Mouse (Mus musculus): Measurements from ENCODE around the gene Tmem88.
"Not testable (repeated sequence)": the region's sequence is repeated elsewhere in the genome, so short reads cannot be mapped to it uniquely, and the experiment has no call there.

Gene Tmem88

DNA sequence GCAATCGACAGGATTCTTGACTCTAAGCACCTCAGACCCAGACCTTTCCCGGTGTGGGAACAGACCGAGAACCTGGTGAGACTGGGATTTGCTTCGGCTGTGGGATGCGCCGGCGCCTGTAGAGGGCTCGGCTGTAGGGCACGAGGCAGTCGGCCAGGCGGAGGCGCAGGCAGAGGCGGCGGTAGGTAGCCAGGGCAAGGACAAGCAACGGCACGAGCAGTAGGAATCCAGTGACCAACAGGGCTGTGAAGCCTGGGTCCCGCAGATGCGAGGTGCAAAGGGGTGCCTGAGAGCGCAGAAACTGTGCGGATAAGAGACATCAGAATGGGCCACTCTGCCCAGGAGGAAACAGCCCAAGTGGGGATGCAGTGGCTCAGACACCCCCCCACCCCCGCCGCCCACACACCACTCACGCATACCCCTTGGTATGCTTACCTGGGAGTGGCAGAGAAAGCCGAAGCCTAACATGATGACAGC is 415 bp downstream of the Tmem88 start:
- in situ Hi-C loops (cut with MboI; ENCODE audit: low pct_unique_long_range_greater_than_20kb in 1 of 2, low sequenced_read_pairs in 2 of 2, unreplicated experiment in 1 of 2): no loop called here

DNA sequence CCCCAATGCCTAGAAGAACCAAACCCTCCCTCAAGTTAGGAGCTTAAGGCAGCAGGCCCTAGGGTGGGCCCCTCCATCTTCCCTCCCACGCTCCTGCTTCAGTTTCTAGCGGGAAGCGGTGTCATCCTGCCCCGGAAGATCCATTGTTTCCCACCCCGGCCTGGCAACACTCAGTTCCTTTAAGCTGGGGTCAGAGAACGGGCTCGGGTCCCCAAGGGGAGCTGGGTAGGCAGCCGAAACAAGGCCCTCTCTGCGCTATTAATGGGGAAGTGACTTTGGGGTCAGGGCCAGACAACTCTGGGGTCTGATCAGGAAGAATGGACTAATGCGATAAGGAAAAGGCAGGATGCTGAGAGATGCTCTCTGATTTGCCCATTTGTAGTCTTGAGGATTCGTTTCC is 1.3 kb downstream of the Tmem88 start:
- in situ Hi-C loops (cut with MboI; ENCODE audit: low pct_unique_long_range_greater_than_20kb in 1 of 2, low sequenced_read_pairs in 2 of 2, unreplicated experiment in 1 of 2): no loop called here

DNA sequence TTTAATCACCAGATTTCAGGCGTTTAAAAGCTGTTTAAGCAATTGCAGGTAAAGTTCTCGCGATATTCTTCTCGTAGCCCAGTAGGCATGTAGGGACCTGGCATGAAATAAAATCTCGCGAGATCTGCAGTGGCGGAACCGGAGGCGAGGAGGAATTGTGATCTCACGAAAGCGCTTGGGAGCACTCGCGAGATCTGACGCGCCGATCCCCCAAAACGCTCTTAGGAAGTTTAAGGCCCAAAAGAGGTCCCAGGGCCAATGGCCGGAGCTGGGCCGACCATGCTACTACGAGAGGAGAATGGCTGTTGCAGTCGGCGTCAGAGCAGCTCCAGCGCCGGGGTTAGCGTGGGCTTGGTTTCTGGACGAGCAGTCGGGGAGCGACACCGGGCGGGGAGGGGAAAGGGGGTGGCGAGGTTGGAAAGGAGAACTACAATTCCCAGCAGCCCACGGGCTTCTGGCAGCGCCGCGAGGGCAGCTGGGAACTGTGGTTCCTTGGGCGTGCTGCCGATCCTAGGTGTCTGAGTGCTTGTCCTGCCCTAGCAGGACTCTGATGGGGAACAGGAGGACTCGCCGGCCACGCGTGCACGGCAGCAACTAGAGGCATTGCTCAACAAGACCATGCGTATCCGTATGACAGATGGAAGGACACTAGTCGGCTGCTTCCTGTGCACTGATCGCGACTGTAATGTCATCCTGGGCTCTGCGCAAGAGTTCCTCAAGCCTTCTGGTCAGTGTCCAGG is 2.2 kb downstream of the Tmem88 start:
- in situ Hi-C loops (cut with MboI; ENCODE audit: low pct_unique_long_range_greater_than_20kb in 1 of 2, low sequenced_read_pairs in 2 of 2, unreplicated experiment in 1 of 2): no loop called here

- in situ Hi-C loops (cut with MboI; ENCODE audit: low pct_unique_long_range_greater_than_20kb in 1 of 2, low sequenced_read_pairs in 2 of 2, unreplicated experiment in 1 of 2): not testable (repeated sequence)
Observed at GRCm38 (mm10) chr11:69395235-69395633, 2.8 kb downstream of the Tmem88 start, which contains the start of the genes Naa38 and Cyb5d1. Gene Naa38 (plus strand): TSS chr11:69395487. Gene Cyb5d1 (minus strand): TSS chr11:69395631.

DNA sequence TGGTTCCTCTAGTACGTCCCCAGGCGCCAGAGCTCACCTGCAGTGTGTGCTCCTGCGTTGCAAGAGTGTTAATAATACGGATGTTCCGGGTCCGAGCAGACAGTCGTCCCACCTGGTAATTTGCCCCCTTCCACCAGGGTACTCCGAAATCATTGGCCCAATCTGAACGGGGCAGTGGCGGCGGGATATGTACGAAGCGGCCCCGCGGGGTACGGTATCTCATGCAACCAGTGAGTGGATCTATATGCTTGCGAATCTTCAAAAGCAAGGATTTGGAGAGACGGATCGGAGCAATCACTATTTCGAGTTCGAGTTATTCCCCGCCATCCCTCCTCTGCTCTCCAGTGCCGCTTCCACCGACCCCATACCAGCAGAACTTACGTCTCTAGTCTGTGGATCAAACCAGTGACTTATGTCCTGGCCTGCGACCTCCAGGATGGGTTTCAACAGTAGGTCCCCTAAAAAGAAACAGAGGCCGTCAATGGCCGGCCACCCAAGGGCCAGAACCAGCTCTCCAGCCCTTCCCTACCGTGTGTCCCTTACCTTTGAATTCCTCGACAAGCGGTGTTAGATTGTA is 3.4 kb downstream of the Tmem88 start:
- in situ Hi-C loops (cut with MboI; ENCODE audit: low pct_unique_long_range_greater_than_20kb in 1 of 2, low sequenced_read_pairs in 2 of 2, unreplicated experiment in 1 of 2): not testable (repeated sequence)

DNA sequence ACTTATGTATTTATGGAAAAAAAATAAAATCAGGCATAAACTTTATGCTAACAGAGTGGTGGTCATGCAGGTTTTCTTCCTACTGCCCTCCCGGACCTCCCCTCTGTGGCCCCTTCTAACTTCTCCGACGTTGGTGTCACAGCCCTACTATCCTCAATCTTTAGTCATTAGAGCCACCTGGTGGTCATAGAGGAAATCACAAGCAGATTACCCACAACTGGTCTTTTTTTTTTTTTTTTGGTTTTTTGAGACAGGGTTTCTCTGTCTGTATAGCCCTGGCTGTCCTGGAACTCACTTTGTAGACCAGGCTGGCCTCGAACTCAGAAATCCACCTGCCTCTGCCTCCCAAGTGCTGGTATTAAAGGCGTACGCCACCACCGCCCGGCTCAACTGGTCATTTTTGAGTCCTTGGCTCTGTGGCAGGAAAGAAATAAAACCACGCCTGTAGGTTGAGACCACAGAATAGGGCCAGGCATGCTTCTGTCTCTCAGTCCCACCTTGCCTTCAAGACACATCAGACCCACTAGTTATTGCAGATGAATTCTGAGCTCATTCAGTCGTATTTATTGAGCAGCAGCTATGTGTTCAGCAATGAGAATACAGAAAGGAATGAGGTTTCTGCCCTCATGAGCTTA is 7.5 kb downstream of the Tmem88 start:
- in situ Hi-C loops (cut with MboI; ENCODE audit: low pct_unique_long_range_greater_than_20kb in 1 of 2, low sequenced_read_pairs in 2 of 2, unreplicated experiment in 1 of 2): no loop called here

DNA sequence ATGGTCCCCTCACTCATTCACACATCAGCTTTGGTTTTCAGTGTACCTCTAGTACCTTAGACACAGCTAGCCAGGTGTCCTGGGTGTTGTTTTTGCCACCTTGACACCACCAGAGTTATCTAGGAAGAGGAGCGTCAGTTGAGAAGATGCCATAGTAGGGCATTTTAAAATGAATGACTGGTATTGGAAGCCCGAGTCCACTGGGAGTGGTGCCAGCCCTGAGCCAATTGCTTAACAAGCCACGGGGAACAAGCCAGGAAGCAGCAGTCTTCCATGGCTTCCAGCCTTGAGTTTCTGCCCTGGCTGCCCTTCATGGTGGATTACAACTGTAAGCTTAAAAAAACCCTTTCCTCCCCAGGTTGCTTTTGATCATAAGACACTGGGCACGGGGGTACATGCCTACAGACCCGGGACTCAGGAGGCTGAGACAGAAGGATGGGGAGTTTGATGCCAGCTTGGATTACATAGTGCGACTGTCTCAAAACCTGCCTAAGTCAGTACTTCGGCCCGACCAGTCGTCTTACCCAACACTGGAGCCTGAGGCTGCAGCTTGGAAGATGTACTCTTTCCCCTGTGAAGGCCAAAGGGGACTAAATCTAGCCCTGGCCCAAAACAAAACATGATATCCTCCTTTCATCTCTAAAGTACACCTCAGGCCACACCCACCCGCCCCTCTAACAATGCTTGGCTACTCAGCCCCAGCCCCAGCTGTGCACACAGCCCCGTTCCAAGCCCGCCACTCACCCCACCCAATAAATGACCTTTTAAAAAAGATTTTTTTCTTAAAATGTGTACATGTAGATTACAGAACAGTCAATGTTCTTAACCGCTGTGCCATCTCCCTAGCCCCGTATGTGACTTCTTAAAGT is 8.3 kb downstream of the Tmem88 start:
- in situ Hi-C loops (cut with MboI; ENCODE audit: low pct_unique_long_range_greater_than_20kb in 1 of 2, low sequenced_read_pairs in 2 of 2, unreplicated experiment in 1 of 2): loop anchor here (5.0 to 10.0 kb wide), 2 partner anchors 115 to 122 kb away; no protein-coding TSS in a partner anchor

DNA sequence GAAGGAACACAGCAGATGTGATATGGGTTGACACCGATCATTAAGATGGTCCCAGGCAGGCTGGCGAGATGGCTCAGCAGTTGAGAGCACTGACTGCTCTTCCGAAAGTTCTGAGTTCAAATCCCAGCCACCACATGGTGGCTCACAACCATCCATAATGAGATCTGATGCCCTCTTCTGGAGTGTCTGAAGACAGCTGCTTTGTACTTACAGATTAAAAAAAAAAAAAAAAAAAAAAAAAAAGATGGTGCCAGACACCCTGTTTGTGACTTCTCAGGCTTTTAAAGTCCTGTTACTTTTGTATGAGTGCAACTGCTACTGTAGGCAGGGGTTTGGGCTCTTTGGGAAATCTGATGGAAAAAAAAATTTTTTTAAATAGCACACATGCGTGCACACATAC is 9.4 kb downstream of the Tmem88 start:
- in situ Hi-C loops (cut with MboI; ENCODE audit: low pct_unique_long_range_greater_than_20kb in 1 of 2, low sequenced_read_pairs in 2 of 2, unreplicated experiment in 1 of 2): loop anchor here (5.0 to 10.0 kb wide), 2 partner anchors 114 to 121 kb away; no protein-coding TSS in a partner anchor

- in situ Hi-C loops (cut with MboI; ENCODE audit: low pct_unique_long_range_greater_than_20kb in 1 of 2, low sequenced_read_pairs in 2 of 2, unreplicated experiment in 1 of 2): loop anchor here (5.0 to 10.0 kb wide), 2 partner anchors 112 to 119 kb away; no protein-coding TSS in a partner anchor
Observed at GRCm38 (mm10) chr11:69386758-69387157, 11.3 kb downstream of the Tmem88 start.

DNA sequence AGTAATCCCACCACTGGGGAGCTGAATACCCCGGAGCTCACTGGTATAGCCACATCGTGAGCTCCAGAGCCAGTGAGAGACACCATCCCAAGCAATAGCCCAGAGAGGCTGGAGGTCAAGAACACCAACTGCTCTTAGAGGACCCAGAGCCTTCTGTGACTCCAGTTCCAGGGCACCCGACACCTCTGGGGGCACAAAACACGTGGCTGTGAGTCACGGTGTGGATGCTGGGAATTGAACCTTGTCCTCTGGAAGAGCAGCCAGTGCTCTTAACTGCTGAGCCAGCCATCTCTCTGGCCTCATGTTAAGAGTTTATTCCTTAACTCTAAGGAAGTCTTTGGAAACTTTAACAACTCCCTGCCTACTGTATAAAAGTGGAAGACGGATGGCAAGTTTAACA is 13.1 kb downstream of the Tmem88 start:
- in situ Hi-C loops (cut with MboI; ENCODE audit: low pct_unique_long_range_greater_than_20kb in 1 of 2, low sequenced_read_pairs in 2 of 2, unreplicated experiment in 1 of 2): loop anchor here (5.0 to 10.0 kb wide), 2 partner anchors 110 to 118 kb away; no protein-coding TSS in a partner anchor

DNA sequence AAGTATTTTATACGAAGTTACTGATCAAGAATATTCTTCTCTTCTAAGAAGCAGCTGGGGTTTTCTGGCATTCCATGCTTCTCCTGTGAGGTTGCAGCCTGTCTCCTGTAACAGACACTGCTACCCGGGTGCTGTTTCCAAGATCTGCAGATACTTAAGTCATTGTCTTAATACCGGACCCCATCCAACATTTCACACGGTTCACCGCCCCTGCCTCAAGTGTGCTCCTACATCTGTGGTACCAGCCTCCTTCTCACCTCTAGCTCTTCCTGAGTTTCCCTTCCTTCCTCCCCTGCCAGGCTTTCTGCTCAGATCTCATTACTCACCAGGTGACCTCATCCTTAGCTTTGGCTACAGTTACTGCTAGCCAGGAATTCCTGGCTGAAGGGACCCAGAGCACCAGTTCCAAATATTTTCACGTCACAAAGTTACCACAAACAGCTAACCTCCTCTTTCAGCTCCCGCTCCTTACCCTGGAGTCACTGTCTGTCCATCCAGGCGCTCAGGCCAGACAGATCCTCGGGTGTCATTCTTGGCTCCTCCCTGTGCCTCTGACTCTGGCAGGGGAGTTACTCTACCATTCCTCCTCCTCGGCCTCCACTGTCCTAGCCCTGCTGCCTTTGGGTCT is 15.4 kb downstream of the Tmem88 start:
- in situ Hi-C loops (cut with MboI; ENCODE audit: low pct_unique_long_range_greater_than_20kb in 1 of 2, low sequenced_read_pairs in 2 of 2, unreplicated experiment in 1 of 2): loop anchor here in 1 of 2 experiments (10.0 kb wide), 1 partner anchor 108 kb away; no protein-coding TSS in a partner anchor

- in situ Hi-C loops (cut with MboI; ENCODE audit: low pct_unique_long_range_greater_than_20kb in 1 of 2, low sequenced_read_pairs in 2 of 2, unreplicated experiment in 1 of 2): loop anchor here in 1 of 2 experiments (10.0 kb wide), 1 partner anchor 107 kb away; no protein-coding TSS in a partner anchor
Observed at GRCm38 (mm10) chr11:69381356-69381755, 16.7 kb downstream of the Tmem88 start.

DNA sequence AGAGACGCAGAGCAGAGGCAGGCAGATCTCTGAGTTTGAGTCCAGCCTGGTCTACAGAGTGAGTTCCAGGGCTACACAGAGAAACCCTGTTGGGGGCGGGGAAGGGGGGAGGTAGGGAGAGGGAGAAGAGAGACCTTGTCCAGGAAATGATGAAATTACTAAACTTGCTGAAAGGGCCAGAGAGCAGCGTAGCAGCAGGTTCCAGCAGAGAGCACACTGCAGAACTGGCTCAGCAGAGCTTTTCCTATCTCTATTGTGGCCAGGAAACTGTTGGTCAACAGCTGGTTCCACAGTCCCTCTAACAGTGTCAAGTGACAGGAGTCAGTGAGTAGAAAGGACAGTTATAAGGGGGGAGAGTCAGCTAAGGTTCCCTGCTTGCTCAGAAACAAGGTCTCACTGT is 18.4 kb downstream of the Tmem88 start:
- in situ Hi-C loops (cut with MboI; ENCODE audit: low pct_unique_long_range_greater_than_20kb in 1 of 2, low sequenced_read_pairs in 2 of 2, unreplicated experiment in 1 of 2): no loop called here

DNA sequence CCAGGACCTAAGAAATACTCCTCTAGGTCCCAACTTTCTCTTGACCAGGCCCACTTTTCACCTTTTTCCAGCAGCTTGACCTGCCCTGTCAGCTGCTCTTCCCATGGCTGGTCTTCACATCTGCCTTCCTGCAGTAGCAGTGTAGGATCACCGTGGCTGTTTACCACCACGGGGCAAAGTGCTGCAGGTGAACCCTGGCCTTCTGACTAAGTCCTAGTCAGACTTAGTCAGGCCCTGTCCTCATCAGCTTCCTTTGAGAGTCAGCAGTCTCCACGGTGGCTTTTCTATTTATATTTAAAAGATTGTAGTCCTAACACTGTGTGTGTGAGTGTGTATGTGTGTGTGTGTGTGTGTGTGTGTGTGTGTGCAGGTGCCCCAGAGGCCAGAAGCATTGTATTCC is 20.3 kb downstream of the Tmem88 start:
- in situ Hi-C loops (cut with MboI; ENCODE audit: low pct_unique_long_range_greater_than_20kb in 1 of 2, low sequenced_read_pairs in 2 of 2, unreplicated experiment in 1 of 2): no loop called here

- in situ Hi-C loops (cut with MboI; ENCODE audit: low pct_unique_long_range_greater_than_20kb in 1 of 2, low sequenced_read_pairs in 2 of 2, unreplicated experiment in 1 of 2): no loop called here
Observed at GRCm38 (mm10) chr11:69375646-69376045, 22.4 kb downstream of the Tmem88 start.

DNA sequence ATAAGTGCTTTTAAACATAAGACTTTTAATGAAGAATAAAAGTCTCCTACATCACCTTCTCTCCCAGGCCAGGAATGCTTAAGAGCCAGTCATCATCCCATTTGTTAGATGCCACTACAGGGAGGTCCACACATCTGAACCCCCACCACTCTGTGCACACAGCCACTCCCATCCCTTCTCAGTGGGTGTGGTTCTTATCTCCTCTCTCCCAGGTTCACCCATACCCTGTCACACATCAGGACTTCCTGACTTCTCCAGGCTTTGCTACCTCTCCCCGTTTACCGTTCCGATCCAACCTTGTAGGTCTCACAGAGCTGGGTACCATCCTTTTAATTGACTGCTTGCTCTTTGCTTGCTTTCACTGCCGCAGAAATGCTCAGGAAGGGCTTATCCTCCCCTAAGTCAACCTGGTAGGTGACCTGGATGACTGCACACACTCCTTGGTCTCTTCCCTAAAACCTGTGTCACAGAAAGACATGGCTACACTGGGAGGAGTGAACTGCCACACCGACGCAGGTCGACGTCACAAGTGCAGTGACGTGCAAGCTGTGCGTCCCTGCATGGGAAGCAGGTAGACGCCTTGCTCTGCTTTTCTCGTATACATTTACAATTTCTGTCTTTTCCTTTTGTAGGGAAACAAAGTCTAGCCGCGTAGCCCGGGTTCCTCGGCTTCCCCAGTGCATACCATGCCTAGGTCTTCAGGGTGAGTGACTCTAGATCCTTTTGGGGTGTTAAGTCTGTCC is 24.6 kb downstream of the Tmem88 start:
- in situ Hi-C loops (cut with MboI; ENCODE audit: low pct_unique_long_range_greater_than_20kb in 1 of 2, low sequenced_read_pairs in 2 of 2, unreplicated experiment in 1 of 2): no loop called here

DNA sequence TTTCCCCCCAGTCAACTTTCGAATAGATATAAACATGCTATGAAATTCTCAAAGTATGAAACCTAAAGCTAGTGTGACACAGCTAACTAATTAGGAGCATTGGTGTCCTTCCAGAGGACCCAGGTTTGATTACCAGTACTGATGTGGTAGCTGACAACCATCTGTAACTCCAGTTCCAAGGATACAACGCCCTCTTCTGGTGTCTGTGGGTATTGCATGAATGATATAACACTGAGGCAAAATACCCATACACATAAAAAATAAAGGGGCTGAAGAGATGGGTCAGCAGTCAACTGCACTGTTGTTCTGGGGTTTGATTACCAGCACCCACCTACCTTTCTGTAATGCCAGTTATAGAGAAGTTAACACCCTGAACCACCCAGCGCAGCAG is 25.3 kb downstream of the Tmem88 start:
- in situ Hi-C loops (cut with MboI; ENCODE audit: low pct_unique_long_range_greater_than_20kb in 1 of 2, low sequenced_read_pairs in 2 of 2, unreplicated experiment in 1 of 2): no loop called here

Measured in mouse embryonic stem cell (cell line).